Mouse (Mus musculus): ENCODE data around the gene Ttc28.

GRCm38 (mm10) chr5:111257127-111257526 lies 377.5 kb downstream of the Ttc28 start:
- TF ChIP-seq HCFC1 (IDR thresholded peaks at IDR 0.05; ENCODE audit: borderline replicate concordance, insufficient read depth, low read length) (no peak), ZC3H11A (IDR thresholded peaks at IDR 0.05; ENCODE audit: borderline replicate concordance, low read depth, low read length) (peak; percentile 64)
